Mouse (Mus musculus) heart, adult 9 months (tissue): Measurements from ENCODE around the gene Fgfr2.

Source experiments
- DNase-seq, 2 experiments: peaks; one replicate each; pipeline ENCODE4 v3.0.0; 2022; ENCODE audit warnings: low spot score in 2 of 2

Fgfr2 gene

GRCm38 (mm10) chr7:130985716-130986115, 2137.4 kb downstream of the Fgfr2 start:
- DNase-seq, result no peak

GRCm38 (mm10) chr7:130985193-130985592, 2138.0 kb downstream of the Fgfr2 start:
- no peak for DNase-seq

GRCm38 (mm10) chr7:130984294-130984693, 2138.9 kb downstream of the Fgfr2 start:
- no peak for DNase-seq

GRCm38 (mm10) chr7:130982881-130983280, 2140.3 kb downstream of the Fgfr2 start:
- no peak for DNase-seq

- DNase-seq, result no peak
These were observed 2140.8 kb downstream of the Fgfr2 start for GRCm38 (mm10) chr7:130982371-130982770.

GRCm38 (mm10) chr7:130980130-130980529, 2143.0 kb downstream of the Fgfr2 start:
- DNase-seq, result no peak

GRCm38 (mm10) chr7:130978545-130978944, 2144.6 kb downstream of the Fgfr2 start:
- DNase-seq, result no peak

GRCm38 (mm10) chr7:130977794-130978521, 2145.2 kb downstream of the Fgfr2 start:
- DNase-seq, result peak; percentile 93 to 96

GRCm38 (mm10) chr7:130976305-130976935, 2146.7 kb downstream of the Fgfr2 start:
- no peak for DNase-seq

- no peak for DNase-seq
These were observed 2150.4 kb downstream of the Fgfr2 start for GRCm38 (mm10) chr7:130972767-130973166.

GRCm38 (mm10) chr7:130969507-130969906, 2153.6 kb downstream of the Fgfr2 start:
- DNase-seq, result no peak

GRCm38 (mm10) chr7:130969076-130969475, 2154.1 kb downstream of the Fgfr2 start:
- DNase-seq, result peak; percentile 51 to 57

- peak; percentile 75 to 77 for DNase-seq
These were observed 2154.6 kb downstream of the Fgfr2 start for GRCm38 (mm10) chr7:130968537-130968936.

- no peak for DNase-seq
These were observed 2155.2 kb downstream of the Fgfr2 start for GRCm38 (mm10) chr7:130967901-130968300.

GRCm38 (mm10) chr7:130966876-130967275, 2156.3 kb downstream of the Fgfr2 start:
- no peak for DNase-seq

- no peak for DNase-seq
These were observed 2156.7 kb downstream of the Fgfr2 start for GRCm38 (mm10) chr7:130966451-130966850.

- DNase-seq, result peak; percentile 81
These were observed 2157.2 kb downstream of the Fgfr2 start for GRCm38 (mm10) chr7:130965909-130966365.

GRCm38 (mm10) chr7:130965396-130965795, 2157.8 kb downstream of the Fgfr2 start:
- no peak for DNase-seq

- DNase-seq, result peak; percentile 81 to 88
These were observed 2158.5 kb downstream of the Fgfr2 start for GRCm38 (mm10) chr7:130964686-130965085.

GRCm38 (mm10) chr7:130961429-130961828, 2161.7 kb downstream of the Fgfr2 start:
- no peak for DNase-seq

- peak; percentile 85 to 88 for DNase-seq
These were observed 2163.3 kb downstream of the Fgfr2 start for GRCm38 (mm10) chr7:130959868-130960267.

GRCm38 (mm10) chr7:130958551-130958950, 2164.6 kb downstream of the Fgfr2 start:
- DNase-seq, result no peak

GRCm38 (mm10) chr7:130954177-130954601, 2169.0 kb downstream of the Fgfr2 start:
- DNase-seq, result no peak
